Mouse (Mus musculus) ES-Bruce4 (cell line): ENCODE data around the gene Dkk3.

ENCODE experiments used
- CTCF ChIP-seq: IDR thresholded peaks from one replicate; pipeline ENCODE4 v1.8.1; 2011; ENCODE audit warnings: low read depth, low read length
- EP300 ChIP-seq: IDR thresholded peaks from 2 replicates; pipeline ENCODE4 v1.6.1; 2011; ENCODE audit warnings: low read depth, low read length; ENCODE audit not compliant: insufficient read depth
- POLR2A ChIP-seq: IDR thresholded peaks from one replicate; pipeline ENCODE4 v1.8.1; 2011; ENCODE audit warnings: low read length; ENCODE audit not compliant: insufficient read depth

- no peak for TF ChIP-seq EP300
- no peak for TF ChIP-seq CTCF
- no peak for TF ChIP-seq POLR2A
Observed at GRCm38 (mm10) chr7:112192778-112193177, 33.9 kb upstream of the Dkk3 start.
